Mouse (Mus musculus) heart, postnatal 10 days (tissue): ENCODE results near the gene Col6a5. TPM values are rescaled to one million over a fixed set of nuclear protein-coding genes. Genes with fewer than 3 reads are reported as not detected.

Source experiments
- DNase-seq, 2 experiments: peaks; one replicate each; pipeline ENCODE4 v3.0.0; 2021
- intact Hi-C: fragments of 180-260 bp; cut with DNase I; formaldehyde crosslinking; loops from one replicate; pipeline ENCODE4 v1.15.1; 2025
- total RNA-seq, 2 experiments: library from RNA; stranded (reverse); gene quantifications; 2 replicates each; pipeline ENCODE4 v1.2.3; 2021

Gene Col6a5
- 1 to 10 TPM in 1 of 2 experiments, under 1 TPM in 1; 0.43 to 1.3 TPM for total RNA-seq

GRCm38 (mm10) chr9:105960533-105960932 is at the start of gene Col6a5:
TSS of gene Col6a5 (minus strand) at chr9:105960643.
- DNase-seq = peak; percentile 49 to 57
- intact Hi-C loops = no loop called here

GRCm38 (mm10) chr9:105997955-105998354 is 37.5 kb upstream of the Col6a5 start:
- no peak for DNase-seq
- intact Hi-C loops = no loop called here

- intact Hi-C loops = no loop called here
- DNase-seq = no peak
These were observed 32.0 kb upstream of the Col6a5 start for GRCm38 (mm10) chr9:105992425-105992824.

GRCm38 (mm10) chr9:105990099-105990498 is 29.7 kb upstream of the Col6a5 start:
- DNase-seq = no peak
- intact Hi-C loops = no loop called here

- intact Hi-C loops = no loop called here
- DNase-seq = no peak
These were observed 29.0 kb upstream of the Col6a5 start for GRCm38 (mm10) chr9:105989468-105989867.

GRCm38 (mm10) chr9:105988096-105988495 is 27.7 kb upstream of the Col6a5 start:
- intact Hi-C loops = loop anchor here (1.0 kb wide), 1 partner anchor 295 kb away; no protein-coding TSS in a partner anchor
- peak in 1 of 2 experiments; percentile 22 for DNase-seq

GRCm38 (mm10) chr9:105984931-105985519 is 24.6 kb upstream of the Col6a5 start:
- intact Hi-C loops = no loop called here
- DNase-seq = no peak

- intact Hi-C loops = no loop called here
- DNase-seq = no peak
These were observed 18.0 kb upstream of the Col6a5 start for GRCm38 (mm10) chr9:105978479-105978878.

GRCm38 (mm10) chr9:105976871-105977270 is 16.4 kb upstream of the Col6a5 start:
- intact Hi-C loops = no loop called here
- no peak for DNase-seq

- intact Hi-C loops = no loop called here
- no peak for DNase-seq
These were observed 15.9 kb upstream of the Col6a5 start for GRCm38 (mm10) chr9:105976314-105976713.

GRCm38 (mm10) chr9:105973736-105974135 is 13.3 kb upstream of the Col6a5 start:
- intact Hi-C loops = no loop called here
- no peak for DNase-seq

GRCm38 (mm10) chr9:105972031-105972430 is 11.6 kb upstream of the Col6a5 start:
- DNase-seq = no peak
- intact Hi-C loops = no loop called here

GRCm38 (mm10) chr9:105971351-105971894 is 11.0 kb upstream of the Col6a5 start:
- intact Hi-C loops = no loop called here
- DNase-seq = no peak

- no peak for DNase-seq
- intact Hi-C loops = no loop called here
These were observed 10.5 kb upstream of the Col6a5 start for GRCm38 (mm10) chr9:105970901-105971300.

- intact Hi-C loops = no loop called here
- no peak for DNase-seq
These were observed 7.5 kb upstream of the Col6a5 start for GRCm38 (mm10) chr9:105967976-105968375.

GRCm38 (mm10) chr9:105959116-105959515 is 1.3 kb downstream of the Col6a5 start:
- DNase-seq = no peak
- intact Hi-C loops = no loop called here

GRCm38 (mm10) chr9:105949755-105950154 is 10.7 kb downstream of the Col6a5 start:
- intact Hi-C loops = no loop called here
- no peak for DNase-seq

- intact Hi-C loops = no loop called here
- DNase-seq = no peak
These were observed 12.9 kb downstream of the Col6a5 start for GRCm38 (mm10) chr9:105947577-105947976.

GRCm38 (mm10) chr9:105933816-105934215 is 26.6 kb downstream of the Col6a5 start:
- intact Hi-C loops = no loop called here

GRCm38 (mm10) chr9:105929287-105929686 is 31.2 kb downstream of the Col6a5 start:
- DNase-seq = no peak
- intact Hi-C loops = no loop called here

More at GRCm38 (mm10) chr9:105933816-105934215, 26.6 kb downstream of the Col6a5 start:
- no peak for DNase-seq

GRCm38 (mm10) chr9:105928406-105929071 is 31.9 kb downstream of the Col6a5 start:
- intact Hi-C loops = no loop called here
- DNase-seq = no peak

GRCm38 (mm10) chr9:105923659-105924058 is 36.8 kb downstream of the Col6a5 start:
- no peak for DNase-seq
- intact Hi-C loops = no loop called here
